Mouse (Mus musculus): Measurements from ENCODE around the gene Ankrd16.

DNA sequence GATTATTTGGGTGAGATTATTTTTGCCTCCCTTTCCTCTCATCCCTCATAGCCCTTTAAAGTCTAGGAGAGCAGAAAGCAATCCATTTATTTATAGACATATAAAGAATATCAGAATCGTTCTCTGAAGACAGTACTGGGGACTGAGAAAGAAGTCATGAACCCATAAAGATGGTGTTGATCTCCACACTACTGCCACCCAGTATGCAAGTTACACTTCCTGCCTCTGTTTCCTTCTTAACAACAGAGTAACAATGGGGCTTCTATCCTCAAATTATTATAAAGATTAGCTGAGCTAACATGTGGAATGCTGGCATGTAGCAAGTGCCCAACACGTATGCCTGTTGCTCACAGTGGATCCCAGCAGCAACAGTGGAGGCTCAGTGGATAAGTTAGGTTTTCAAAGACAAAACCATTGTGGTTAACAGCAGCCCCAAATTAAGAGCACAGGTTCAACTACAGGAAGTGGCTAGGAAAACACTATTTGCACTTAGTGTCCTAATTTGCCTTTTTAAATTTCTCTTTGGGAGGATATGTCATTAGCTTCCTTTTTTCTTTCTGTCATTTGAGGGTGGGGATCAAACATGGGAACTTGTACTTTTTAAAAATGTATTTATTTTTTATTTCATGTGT, 23.7 kb downstream of the Ankrd16 start:
- no peak for TF ChIP-seq MAFK (IDR thresholded peaks at IDR 0.05; ENCODE audit: insufficient read depth, low read depth, low read length)
- no peak for TF ChIP-seq ZNF384 (IDR thresholded peaks at IDR 0.05; ENCODE audit: low read depth, low read length)
- TF ChIP-seq ZC3H11A (IDR thresholded peaks at IDR 0.05; ENCODE audit: borderline replicate concordance, low read depth, low read length): no peak
- TF ChIP-seq CHD2 (IDR thresholded peaks at IDR 0.05; ENCODE audit: low read depth, low read length): no peak

Data from ES-E14 (cell line).